Mouse (Mus musculus) megakaryocyte, embryonic 14.5 days (primary cell): ENCODE data around the gene Cobll1.

Experiments used
- FLI1 ChIP-seq: IDR thresholded peaks from 2 replicates; pipeline ENCODE4 v1.6.1; 2012; ENCODE audit warnings: low read length, inconsistent platforms, mixed read lengths
- GATA1 ChIP-seq: IDR thresholded peaks from 3 replicates; pipeline ENCODE4 v1.6.1; 2012; ENCODE audit warnings: mixed read lengths, low read length, inconsistent platforms, borderline replicate concordance

- no peak for TF ChIP-seq FLI1
- no peak for TF ChIP-seq GATA1
These were observed 18.6 kb downstream of the Cobll1 start for GRCm38 (mm10) chr2:65220563-65220962.
